Mouse (Mus musculus) adipocyte (in vitro differentiated cells): ENCODE measurements around the gene Cgrrf1.

ENCODE experiments used
- DNase-seq: peaks from one replicate; pipeline ENCODE4 v3.0.0-alpha.2; 2016; ENCODE audit warnings: low spot score

Gene Cgrrf1

DNA sequence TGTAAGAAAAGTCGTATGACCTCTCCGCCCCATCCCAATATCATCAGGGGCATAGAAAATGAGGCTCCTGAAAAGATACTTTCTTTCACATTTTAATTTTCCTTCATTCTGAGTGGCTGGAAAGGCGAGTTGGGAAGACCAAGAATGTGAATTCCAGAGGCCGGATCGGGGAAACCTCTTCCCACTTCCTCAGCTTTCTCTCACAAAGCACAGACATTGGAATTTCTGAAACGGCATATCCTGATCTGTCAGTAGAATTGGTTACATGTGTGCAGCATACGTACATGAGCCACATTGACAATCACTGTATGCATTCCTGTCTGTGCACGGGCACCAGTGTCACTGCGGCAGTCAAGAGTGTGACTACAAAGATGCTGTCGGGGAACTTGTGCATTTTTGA is 62.0 kb downstream of the Cgrrf1 start:
- DNase-seq: no peak

DNA sequence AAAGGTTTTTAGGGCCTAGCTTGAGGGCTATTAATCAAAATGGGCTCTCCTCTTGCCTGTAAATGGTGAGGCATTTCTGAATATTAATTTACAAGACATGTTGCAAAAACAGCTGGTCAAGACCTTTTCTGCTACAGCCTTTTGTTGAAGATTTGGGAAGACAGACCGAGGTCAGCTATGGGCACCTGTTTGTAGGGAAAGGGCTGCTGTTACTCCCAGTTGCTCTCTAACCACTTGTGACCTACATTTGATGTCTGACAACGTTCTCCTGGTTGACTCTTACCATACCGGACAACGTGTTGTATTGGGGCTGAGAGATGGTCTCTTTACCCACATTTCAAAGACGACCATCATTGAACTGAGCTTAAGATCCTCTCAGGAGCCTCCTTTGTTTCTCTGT is 66.0 kb downstream of the Cgrrf1 start:
- DNase-seq: no peak

DNA sequence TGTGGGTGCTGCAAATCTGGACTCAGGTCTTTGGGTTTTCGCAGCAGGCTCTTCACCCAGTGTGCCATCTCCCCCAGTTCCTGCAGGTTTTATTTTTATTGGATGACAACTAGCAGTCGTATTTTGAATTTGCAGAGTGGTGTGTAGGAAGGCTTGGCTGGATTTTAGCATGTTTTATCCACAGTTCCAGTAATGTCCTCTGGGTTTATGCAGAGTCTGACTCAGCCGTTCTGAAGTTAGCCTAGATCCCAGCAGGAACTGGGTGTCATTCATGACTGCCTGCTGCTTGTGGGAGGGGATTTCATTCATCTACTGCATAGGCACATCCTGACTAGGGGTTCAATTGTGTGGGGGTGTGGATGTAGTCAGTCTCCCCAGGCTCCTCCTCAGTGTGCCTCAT is 66.7 kb downstream of the Cgrrf1 start:
- no peak for DNase-seq

DNA sequence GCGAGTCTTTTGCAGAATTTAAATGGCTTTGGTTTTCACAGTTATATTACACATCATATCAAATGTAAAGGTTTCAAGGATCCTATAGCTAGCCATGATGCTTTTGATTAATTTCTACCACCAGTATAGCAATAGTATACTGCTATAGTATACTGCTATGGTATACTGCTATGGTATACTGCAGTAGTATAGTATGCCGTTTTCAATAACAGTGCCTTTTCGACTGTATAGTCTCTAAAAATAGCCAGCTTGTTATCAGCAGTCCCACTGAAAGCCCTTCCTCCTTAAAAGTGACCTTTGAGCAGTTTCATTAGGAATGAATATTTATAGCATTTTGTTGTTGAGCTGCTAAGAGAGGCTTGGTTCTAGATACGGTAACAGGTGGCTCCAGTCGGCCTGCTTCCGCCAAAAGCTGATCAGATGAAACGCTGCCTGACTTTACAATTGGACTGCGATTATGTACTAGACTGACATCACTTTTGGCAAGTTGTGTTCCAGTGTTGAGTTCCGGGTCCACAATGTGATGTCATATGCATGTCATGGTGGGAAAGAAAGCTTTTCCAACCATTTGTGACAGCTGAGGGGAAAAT is 70.7 kb downstream of the Cgrrf1 start:
- no peak for DNase-seq
